Mouse (Mus musculus) adrenal gland, adult 8-10 months (tissue): ENCODE results near the gene Flrt2. TPM values are rescaled to one million over a fixed set of nuclear protein-coding genes. Genes with fewer than 3 reads are reported as not detected.
"Not testable (repeated sequence)": the region's sequence is repeated elsewhere in the genome, so short reads cannot be mapped to it uniquely, and the experiment has no call there.

Experiments
- DNase-seq: peaks from one replicate; pipeline ENCODE4 v3.0.0; 2022
- total RNA-seq, 4 experiments: library from RNA; stranded (reverse); gene quantifications; 2 replicates each; pipeline ENCODE4 v1.2.4; 2022

Gene Flrt2
- total RNA-seq = 10 to 100 TPM; 10.7 to 14.7 (median 11.6) TPM

GRCm38 (mm10) chr12:95691961-95692767 is at the start of gene Flrt2:
TSS of gene Flrt2 (plus strand) at chr12:95692226.
- no peak for DNase-seq

DNA sequence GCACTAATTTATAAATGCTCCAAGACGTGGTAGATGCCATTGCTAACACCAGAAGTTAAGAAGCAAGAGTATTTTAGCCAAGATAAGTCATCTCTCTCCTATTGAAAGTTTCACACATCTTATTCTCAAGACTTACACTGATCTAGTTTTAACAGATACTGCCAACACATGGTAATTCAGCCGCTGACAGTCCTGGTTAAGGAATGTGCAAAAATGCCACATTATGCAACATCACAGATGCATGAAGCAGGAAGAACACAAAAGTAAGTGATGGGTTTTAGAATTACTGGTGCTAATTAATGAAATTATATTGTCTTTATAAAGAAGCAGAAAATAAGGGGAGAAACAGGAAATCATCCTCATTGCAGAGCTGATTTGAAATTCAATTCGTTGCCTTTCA is 49.8 kb upstream of the Flrt2 start:
- no peak for DNase-seq

DNA sequence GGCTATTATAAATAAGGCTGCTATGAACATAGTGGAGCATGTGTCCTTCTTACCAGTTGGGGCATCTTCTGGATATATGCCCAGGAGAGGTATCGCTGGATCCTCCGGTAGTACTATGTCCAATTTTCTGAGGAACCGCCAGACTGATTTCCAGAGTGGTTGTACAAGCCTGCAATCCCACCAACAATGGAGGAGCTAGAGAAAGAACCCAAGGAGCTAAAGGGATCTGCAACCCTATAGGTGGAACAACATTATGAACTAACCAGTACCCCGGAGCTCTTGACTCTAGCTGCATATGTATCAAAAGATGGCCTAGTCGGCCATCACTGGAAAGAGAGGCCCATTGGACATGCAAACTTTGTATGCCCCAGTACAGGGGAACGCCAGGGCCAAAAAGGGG is 44.8 kb upstream of the Flrt2 start:
- not testable (repeated sequence) for DNase-seq

DNA sequence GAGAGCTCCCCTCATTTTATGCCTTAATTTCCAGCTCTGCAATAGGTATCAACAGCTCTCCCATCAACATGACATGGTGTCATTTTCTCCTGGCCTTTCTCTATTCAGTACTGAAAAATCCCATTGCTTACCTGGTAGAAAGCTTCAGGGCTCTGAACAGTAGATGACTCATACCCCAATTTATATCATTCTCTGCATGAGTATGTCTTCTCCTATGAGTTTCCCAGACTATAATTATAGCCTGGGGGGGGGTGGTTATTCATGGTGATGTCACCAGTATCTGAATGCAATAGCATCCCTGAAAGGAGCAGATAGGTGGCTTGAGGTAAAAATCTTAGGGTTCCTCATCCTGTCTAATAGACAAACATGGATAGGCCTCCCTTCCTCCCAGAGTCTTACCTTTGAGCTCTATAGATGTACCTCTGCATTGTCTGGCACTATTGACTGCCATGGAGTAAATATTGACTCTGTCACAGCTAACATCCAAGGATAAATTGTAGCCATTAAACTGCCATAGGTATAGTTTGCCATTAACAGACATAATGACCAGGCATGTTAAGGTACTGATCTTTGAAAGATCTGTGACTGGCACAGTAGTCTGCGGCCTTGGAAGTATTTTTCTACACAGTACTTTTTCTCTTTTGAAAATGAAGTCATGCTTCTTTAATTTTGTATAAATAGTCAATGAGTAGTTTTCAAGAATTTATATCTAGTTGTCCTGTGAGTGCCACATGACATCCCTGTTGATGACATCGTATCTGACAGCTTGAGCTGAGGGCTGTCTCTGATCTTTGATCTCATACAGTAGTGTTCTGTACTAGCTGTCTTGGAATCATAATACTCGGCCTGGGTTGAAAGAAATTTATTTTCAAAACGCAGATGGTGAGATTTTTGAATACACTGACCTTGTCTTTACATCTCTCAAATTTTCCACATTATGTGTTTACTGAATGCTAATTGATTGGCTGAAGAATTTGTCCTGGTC is 39.6 kb upstream of the Flrt2 start:
- no peak for DNase-seq

DNA sequence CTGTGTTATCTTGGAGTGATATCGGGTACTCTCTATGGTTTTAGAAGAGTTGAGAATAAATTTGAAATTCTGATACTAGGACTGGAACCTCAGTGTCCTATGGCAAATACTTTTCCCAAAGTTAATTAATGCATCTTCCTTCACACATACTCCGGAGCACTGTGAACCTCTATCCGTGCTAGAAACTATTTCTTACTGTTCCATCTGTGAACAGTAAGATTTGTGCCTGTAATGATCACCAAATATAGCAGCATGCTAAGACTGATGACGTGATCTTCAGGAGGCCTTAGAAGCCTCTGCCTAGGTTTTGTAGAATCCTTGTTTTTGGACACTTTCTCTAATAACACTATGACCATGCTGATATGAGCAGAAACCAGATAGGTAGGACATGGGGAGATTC is 35.4 kb upstream of the Flrt2 start:
- DNase-seq = no peak

DNA sequence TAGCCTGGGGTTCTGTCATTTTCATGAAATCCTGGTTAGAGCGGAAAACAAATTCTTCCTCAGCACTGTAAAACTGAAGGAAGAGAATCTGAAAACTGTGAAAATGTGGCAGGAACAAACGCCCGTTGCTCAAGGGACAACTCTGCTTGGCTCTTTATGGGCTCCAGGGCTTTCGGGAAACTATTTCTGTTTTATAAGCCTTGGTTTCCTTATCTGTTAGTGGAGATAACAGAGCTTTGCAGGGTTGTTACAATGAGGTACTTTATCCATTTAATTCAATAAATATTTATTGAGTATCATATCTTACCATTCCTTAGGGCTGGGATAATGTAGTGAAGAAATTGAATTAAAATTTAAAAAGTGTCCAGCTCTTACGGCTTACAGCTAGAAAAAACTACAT is 24.7 kb upstream of the Flrt2 start:
- no peak for DNase-seq

- no peak for DNase-seq
Measured at GRCm38 (mm10) chr12:95675711-95676110, 16.3 kb upstream of the Flrt2 start.

GRCm38 (mm10) chr12:95690819-95691218 is 1.2 kb upstream of the Flrt2 start:
- DNase-seq = no peak

DNA sequence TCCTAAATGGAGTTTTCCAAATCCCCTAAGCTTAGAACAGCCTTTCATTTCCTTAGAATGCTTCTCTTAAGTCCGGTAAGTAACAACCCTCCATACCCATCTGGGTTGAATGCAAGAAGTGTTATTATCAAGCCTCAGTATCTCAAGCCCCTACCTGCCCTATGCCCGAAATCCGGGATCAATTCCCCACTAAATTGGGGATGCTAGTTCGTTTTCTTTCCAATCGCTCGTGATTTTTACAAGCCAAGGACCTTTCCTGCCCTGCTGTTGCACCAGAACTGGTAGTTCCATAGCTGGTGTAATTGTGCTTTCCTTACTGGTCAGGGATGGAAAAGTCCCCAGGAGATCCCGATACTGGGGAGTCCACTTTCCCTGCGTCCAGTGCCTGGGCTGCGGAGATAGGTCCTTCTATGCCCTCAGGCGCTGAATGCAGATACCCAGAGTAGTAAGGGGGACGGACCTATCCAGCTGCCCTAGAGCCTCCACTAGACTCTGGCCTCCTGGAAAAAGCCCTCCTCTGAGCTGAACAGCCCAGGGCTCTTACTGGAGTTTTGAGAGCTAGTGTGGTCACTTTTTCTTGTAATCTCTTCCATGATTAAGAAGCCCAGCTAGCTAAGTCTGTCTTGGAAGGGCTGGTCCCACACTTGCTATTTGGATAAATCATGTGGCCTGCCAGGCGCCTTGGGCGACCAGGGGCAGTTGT is 1.1 kb downstream of the Flrt2 start:
- no peak for DNase-seq

- no peak for DNase-seq
Measured at GRCm38 (mm10) chr12:95693651-95694471, 1.8 kb downstream of the Flrt2 start.

DNA sequence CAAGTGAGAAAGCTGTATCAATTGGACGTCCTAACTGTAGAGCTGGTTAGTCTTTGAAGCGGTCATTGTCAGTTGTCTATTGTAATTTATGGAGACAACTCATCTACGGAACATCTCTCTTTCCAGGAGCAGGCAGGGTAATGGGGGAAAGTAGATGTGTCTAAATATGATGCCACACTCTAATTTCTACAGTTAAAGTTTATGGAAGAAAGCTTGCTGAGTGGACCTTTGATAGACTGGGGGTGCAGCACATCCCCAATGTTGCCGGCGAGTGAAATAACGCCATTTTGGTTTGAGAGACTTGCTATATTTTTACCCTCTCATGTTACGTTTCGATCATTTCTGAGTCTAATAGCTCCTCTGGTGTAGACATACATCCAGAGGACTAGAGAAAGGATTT is 2.5 kb downstream of the Flrt2 start:
- no peak for DNase-seq

DNA sequence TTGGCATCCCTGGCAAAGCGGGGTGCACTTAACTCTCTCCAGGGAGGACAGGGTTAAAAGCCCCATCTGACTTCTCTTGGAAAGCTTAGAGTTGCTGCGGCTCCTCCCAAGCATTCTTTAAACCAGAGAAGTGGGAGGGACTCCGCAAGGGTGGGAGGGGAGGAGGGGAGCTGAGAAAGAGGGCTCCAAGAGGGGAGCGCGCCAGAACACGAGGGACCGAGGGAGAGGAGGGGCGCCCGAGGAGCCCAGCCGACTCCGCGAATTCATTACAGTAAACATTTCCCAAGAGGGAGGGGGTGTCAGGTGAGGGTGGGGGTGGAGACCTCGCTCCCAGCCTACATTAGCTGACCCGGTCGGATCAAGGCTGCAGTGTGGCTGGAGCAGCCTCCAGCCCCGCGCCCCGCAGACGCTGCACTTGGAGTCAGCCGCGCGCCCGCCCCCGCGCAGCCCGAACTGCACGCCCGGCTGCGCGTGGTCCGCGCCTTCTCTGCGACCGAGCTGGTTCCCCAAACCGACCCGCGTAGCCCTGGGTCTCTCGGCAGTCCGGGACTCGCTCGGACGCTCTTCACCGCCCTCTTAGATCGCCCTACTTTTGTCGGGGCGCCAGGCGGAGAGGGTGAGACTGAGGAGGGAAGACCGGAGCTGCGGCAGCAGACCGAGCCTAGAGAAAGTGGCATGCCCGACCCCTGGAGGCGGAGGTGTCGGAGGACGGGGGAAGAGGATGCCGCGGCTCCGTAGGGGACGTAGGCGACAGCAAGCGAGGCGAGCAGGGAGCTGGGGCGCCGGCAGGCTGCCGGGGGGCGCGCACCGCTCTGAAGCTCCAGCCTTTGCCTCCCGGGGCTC is 3.2 kb downstream of the Flrt2 start:
- no peak for DNase-seq

DNA sequence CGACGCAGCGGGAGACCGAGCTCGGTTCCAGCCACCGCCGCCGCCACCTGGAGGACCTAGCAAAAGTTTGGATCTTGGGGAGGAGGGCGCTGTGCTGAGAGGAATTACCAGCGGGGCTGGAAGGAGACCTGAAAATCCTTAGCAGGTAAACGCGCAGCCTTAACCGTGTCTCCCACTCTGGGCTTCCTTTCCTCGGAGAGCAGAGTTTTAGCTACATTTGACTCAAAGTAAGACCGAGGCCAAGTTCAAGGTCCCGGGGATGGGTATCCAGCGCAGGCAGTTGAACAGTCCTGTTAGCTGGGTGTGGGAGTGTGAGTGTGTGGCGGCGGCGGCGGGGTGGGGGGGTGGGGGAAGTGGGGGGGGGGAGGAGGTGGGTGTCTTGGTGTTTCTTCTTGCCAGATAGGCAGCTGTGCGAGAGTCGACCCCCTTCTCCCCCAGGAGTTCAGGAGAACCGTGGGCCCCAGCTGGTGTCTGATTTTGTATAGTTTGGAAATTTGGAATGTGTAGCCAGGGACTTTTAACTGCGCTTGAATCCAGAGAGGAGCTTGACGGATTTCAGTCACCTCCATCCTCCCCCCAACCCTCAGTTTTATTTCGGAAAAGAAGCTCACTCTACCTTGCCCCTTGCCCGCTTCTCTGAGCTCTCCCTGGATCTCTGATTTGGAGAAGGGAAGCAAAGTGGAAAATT is 4.0 kb downstream of the Flrt2 start:
- no peak for DNase-seq

- DNase-seq = no peak
Measured at GRCm38 (mm10) chr12:95696522-95697025, 4.5 kb downstream of the Flrt2 start.

- DNase-seq = no peak
Measured at GRCm38 (mm10) chr12:95698556-95698955, 6.5 kb downstream of the Flrt2 start.

DNA sequence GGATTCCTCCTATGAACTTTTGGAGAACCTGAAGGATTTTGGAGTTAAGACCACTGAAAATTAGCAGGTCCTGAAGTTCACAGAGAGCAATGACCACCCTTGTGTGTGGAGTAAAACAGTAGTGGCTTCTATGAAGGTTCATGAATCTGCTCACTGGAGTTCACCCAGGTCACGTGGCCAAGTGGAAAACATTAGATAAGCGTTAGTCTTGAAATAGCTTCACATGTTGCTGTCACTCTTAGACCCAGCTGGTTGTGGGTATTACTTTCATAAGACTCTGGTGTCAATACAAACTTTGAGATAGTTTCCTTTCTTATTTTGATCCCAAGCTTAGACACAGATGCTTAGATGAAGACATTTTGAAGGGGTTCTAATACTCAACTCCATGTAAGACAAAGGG is 8.7 kb downstream of the Flrt2 start:
- no peak for DNase-seq

- DNase-seq = no peak
Measured at GRCm38 (mm10) chr12:95701580-95701979, 9.6 kb downstream of the Flrt2 start.

DNA sequence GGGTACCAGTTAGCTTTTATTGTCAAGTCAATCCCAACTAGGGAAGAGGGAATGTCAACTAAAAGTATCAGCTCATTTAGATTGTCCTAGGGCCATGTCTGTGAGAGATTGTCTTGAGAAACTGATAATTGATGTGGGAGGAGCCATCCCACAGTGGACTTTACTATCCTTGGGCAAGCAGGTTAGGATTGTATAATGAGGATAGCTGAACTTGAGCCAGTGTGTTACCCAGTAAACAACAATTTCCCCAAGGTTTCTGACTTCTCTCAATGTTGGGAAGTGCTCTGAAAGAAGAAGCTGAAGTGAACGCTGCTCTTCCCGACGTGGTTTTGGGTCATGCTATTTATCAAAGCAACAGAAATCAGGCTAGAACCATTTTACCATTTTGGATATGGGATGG is 13.0 kb downstream of the Flrt2 start:
- no peak for DNase-seq

GRCm38 (mm10) chr12:95723265-95723664 is 31.2 kb downstream of the Flrt2 start:
- no peak for DNase-seq

DNA sequence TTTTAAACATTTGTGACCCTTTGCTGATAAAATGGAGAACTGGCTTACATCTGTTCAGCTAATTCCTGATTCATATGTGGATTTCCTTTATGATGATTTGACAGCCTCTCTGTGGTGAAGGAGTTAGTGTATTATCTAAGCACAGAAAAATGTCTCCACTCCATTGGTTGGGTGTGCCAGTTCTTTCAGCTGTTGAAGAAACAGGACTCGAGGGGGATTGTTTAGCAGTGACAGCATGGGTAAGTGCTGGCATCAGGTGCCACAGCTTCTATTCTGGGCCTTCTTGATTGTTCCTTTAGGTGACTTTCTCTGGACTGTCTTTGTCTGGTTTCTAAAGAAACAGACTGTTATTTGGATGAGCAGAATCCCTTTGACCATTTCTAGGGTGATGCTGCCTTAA is 42.0 kb downstream of the Flrt2 start:
- DNase-seq = no peak
